Comparison of ENCODE assay signal across 16 mouse cellular contexts in the genomic region with DNA sequence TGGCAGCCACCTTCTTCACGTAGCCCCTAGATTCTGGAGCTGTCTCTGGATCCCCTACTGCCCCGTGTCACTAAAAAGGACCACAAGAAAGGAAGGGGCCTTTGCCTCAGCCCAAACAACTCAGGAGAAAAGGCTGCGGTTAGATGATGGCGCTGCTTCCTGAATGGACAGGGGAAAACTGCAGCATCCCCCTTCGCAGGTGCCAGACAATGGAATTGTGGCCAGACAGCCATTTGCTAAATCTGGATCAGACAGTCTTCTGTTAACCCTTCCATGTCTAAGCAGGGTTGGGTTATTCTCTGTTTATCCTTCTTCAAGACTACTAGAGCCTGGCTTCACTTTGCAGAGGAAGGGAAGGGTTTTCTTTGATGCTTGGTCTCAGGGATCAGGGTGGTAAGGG. TPM values are rescaled to one million over a fixed set of nuclear protein-coding genes. Genes with fewer than 3 reads are reported as not detected.
DNase-seq lines count a peak whose midpoint lies in the region; ATAC-seq lines count a peak whose summit lies in the region.
"Had no signal": no experiment of that assay in that cellular context is flagged by ENCODE, and none has a peak within 500 bp of the region (broad histone marks: within the 10 kb centered on the region; RNA-seq: fewer than 3 reads in every experiment).

No protein-coding gene starts in this region.

- H3K27ac ChIP-seq in hindbrain, embryonic 16.5 days (ENCODE audit: low read depth, low read length), result no peak overlapping the region
- H3K27ac ChIP-seq in hindbrain, embryonic 13.5 days, result no peak overlapping the region
- H3K27ac ChIP-seq in midbrain, embryonic 14.5 days (replicated peaks; ENCODE audit: low read depth, low read length), result no peak overlapping the region
- H3K27ac ChIP-seq in midbrain, embryonic 13.5 days, result no peak overlapping the region
- no peak overlapping the region for H3K27ac ChIP-seq in embryonic facial prominence, embryonic 10.5 days (replicated peaks)
- H3K27ac ChIP-seq: embryonic facial prominence, embryonic 12.5 days; limb, embryonic 12.5 days; liver, embryonic 12.5 days; midbrain, embryonic 12.5 days; stomach, postnatal 0 days had no signal

- peak overlapping the region; percentile 30; the same call in 1 of the 2 replicates for H3K4me2 ChIP-seq in hindbrain, embryonic 16.5 days (ENCODE audit: low read length)
- no peak overlapping the region for H3K4me2 ChIP-seq in hindbrain, embryonic 13.5 days
- no peak overlapping the region for H3K4me2 ChIP-seq in midbrain, embryonic 14.5 days (ENCODE audit: low read length)
- H3K4me2 ChIP-seq in midbrain, embryonic 13.5 days (replicated peaks), result no peak overlapping the region

- no peaks in the 10 kb centered on the region for H3K9me3 ChIP-seq in hindbrain, embryonic 16.5 days (ENCODE audit: control insufficient read depth, low read length)
- H3K9me3 ChIP-seq in hindbrain, embryonic 13.5 days, result no peaks in the 10 kb centered on the region
- no peaks in the 10 kb centered on the region for H3K9me3 ChIP-seq in midbrain, embryonic 14.5 days (ENCODE audit: control insufficient read depth, low read length)
- H3K9me3 ChIP-seq in midbrain, embryonic 13.5 days, result no peaks in the 10 kb centered on the region
- H3K9me3 ChIP-seq in embryonic facial prominence, embryonic 10.5 days, result no peaks in the 10 kb centered on the region
- H3K9me3 ChIP-seq: embryonic facial prominence, embryonic 12.5 days; limb, embryonic 12.5 days; liver, embryonic 12.5 days; midbrain, embryonic 12.5 days had no signal

- no peak for ATAC-seq in hindbrain, embryonic 16.5 days
- ATAC-seq in hindbrain, embryonic 13.5 days (ENCODE audit: low FRiP score), result no peak
- ATAC-seq in midbrain, embryonic 14.5 days (ENCODE audit: low FRiP score, low TSS enrichment), result no peak
- ATAC-seq in midbrain, embryonic 13.5 days, result no peak

- peak overlapping the region; percentile 5; the same call in 1 of the 2 replicates for H3K9ac ChIP-seq in hindbrain, embryonic 16.5 days (ENCODE audit: low read depth, low read length)
- H3K9ac ChIP-seq in hindbrain, embryonic 13.5 days, result no peak overlapping the region
- H3K9ac ChIP-seq in midbrain, embryonic 14.5 days (replicated peaks; ENCODE audit: low read length), result peak overlapping the region; percentile 27; the same call in 1 of the 2 replicates
- H3K9ac ChIP-seq in midbrain, embryonic 13.5 days (replicated peaks), result no peak overlapping the region; the same call in 1 of the 2 replicates
- H3K9ac ChIP-seq: liver, embryonic 12.5 days had no signal

- DNase-seq in cerebellum, postnatal 10 days, result peak; percentile 73 to 75
- DNase-seq in cerebellum, adult 8-10 months, result no peak
- no peak for DNase-seq in midbrain, embryonic 14.5 days
- no peak for DNase-seq in embryonic facial prominence, embryonic 10.5 days (ENCODE audit: low spot score)
- no peak for DNase-seq in liver

- H3K36me3 ChIP-seq in hindbrain, embryonic 16.5 days (ENCODE audit: control insufficient read depth, insufficient read depth, low read length), result peaks cover 8% of the 10 kb centered on the region; the same call in 1 of the 2 replicates
- peaks cover 68% of the 10 kb centered on the region for H3K36me3 ChIP-seq in hindbrain, embryonic 13.5 days
- H3K36me3 ChIP-seq in midbrain, embryonic 14.5 days (ENCODE audit: control insufficient read depth, insufficient read depth, low read length), result peaks cover 68% of the 10 kb centered on the region
- H3K36me3 ChIP-seq in midbrain, embryonic 13.5 days, result peaks cover 63% of the 10 kb centered on the region
- peaks cover 5% of the 10 kb centered on the region; the same call in 1 of the 2 replicates for H3K36me3 ChIP-seq in embryonic facial prominence, embryonic 10.5 days (replicated peaks)
- H3K36me3 ChIP-seq: embryonic facial prominence, embryonic 12.5 days; limb, embryonic 12.5 days; liver, embryonic 12.5 days had no signal

- peaks cover 17% of the 10 kb centered on the region for H3K4me1 ChIP-seq in hindbrain, embryonic 16.5 days (ENCODE audit: control insufficient read depth, insufficient read depth, low read depth, low read length)
- peaks cover 38% of the 10 kb centered on the region for H3K4me1 ChIP-seq in hindbrain, embryonic 13.5 days (replicated peaks)
- H3K4me1 ChIP-seq in midbrain, embryonic 14.5 days (ENCODE audit: control insufficient read depth, insufficient read depth, low read length), result peaks cover 11% of the 10 kb centered on the region; the same call in 1 of the 2 replicates
- peaks cover 36% of the 10 kb centered on the region for H3K4me1 ChIP-seq in midbrain, embryonic 13.5 days (replicated peaks)
- H3K4me1 ChIP-seq in embryonic facial prominence, embryonic 10.5 days, result peaks cover 53% of the 10 kb centered on the region

- peaks cover 24% of the 10 kb centered on the region for H3K27me3 ChIP-seq in hindbrain, embryonic 16.5 days (replicated peaks; ENCODE audit: control insufficient read depth, insufficient read depth, low read length)
- H3K27me3 ChIP-seq in hindbrain, embryonic 13.5 days, result peaks cover 55% of the 10 kb centered on the region
- peaks cover 36% of the 10 kb centered on the region for H3K27me3 ChIP-seq in midbrain, embryonic 14.5 days (ENCODE audit: control insufficient read depth, insufficient read depth, low read length)
- peaks cover 41% of the 10 kb centered on the region for H3K27me3 ChIP-seq in midbrain, embryonic 13.5 days
- H3K27me3 ChIP-seq in embryonic facial prominence, embryonic 10.5 days (replicated peaks; ENCODE audit: low read depth, poor library complexity, severe bottlenecking), result peaks cover 70% of the 10 kb centered on the region

- no peak overlapping the region for H3K4me3 ChIP-seq in hindbrain, embryonic 16.5 days (ENCODE audit: low read length)
- H3K4me3 ChIP-seq in hindbrain, embryonic 13.5 days, result no peak overlapping the region
- H3K4me3 ChIP-seq in midbrain, embryonic 14.5 days (replicated peaks; ENCODE audit: low read depth, low read length), result no peak overlapping the region
- no peak overlapping the region for H3K4me3 ChIP-seq in midbrain, embryonic 13.5 days (replicated peaks)
- 0 out of 2 replicates have a peak overlapping the region, but pooled peaks have one; percentile 55 for H3K4me3 ChIP-seq in embryonic facial prominence, embryonic 10.5 days

- 55% methylated on average over 5 of the region's 5 CpGs for WGBS in hindbrain, embryonic 16.5 days
- 64% methylated on average over 5 of the region's 5 CpGs for WGBS in hindbrain, embryonic 13.5 days
- 61% methylated on average over 5 of the region's 5 CpGs for WGBS in midbrain, embryonic 14.5 days
- WGBS in midbrain, embryonic 13.5 days, result 59% methylated on average over 5 of the region's 5 CpGs
- WGBS in embryonic facial prominence, embryonic 10.5 days, result 66% methylated on average over 5 of the region's 5 CpGs

RNA-seq across cellular contexts. Expression of gene 4933428G20Rik, which starts 30.8 kb away (rescaled TPM):
- 0.85 and 0.87 TPM in 2 replicates for polyA plus RNA-seq in hindbrain, embryonic 16.5 days (2015; fragmentation: Nextera tagmentation; extraction: Ambion mirVana)
- polyA plus RNA-seq in hindbrain, embryonic 13.5 days (2015; fragmentation: Nextera tagmentation; extraction: Ambion mirVana), result 0.96 and 1.2 TPM in 2 replicates
- 0.51 TPM in 1 of 2 replicates, not detected in the other for polyA plus RNA-seq in midbrain, embryonic 14.5 days (2014; fragmentation: Nextera tagmentation; extraction: Ambion mirVana)
- polyA plus RNA-seq in midbrain, embryonic 13.5 days (2015; fragmentation: Nextera tagmentation; extraction: Ambion mirVana), result 0.88 and 1.2 TPM in 2 replicates
- 0.35 and 0.54 TPM in 2 replicates for polyA plus RNA-seq in embryonic facial prominence, embryonic 10.5 days (2016; fragmentation: Nextera tagmentation; extraction: Ambion mirVana)
- polyA plus RNA-seq: erythroblast, embryonic 14.5 days; inflammation-experienced regulatory T-cells, adult 6 months; thymus, adult 2 months had no signal

RNA-seq across cellular contexts. Expression of gene Srcin1, which starts 45.0 kb away (rescaled TPM):
- polyA plus RNA-seq in hindbrain, embryonic 16.5 days (2015; fragmentation: Nextera tagmentation; extraction: Ambion mirVana), result 8.0 and 8.9 TPM in 2 replicates
- 6.0 and 7.0 TPM in 2 replicates for polyA plus RNA-seq in hindbrain, embryonic 13.5 days (2015; fragmentation: Nextera tagmentation; extraction: Ambion mirVana)
- polyA plus RNA-seq in midbrain, embryonic 14.5 days (2014; fragmentation: Nextera tagmentation; extraction: Ambion mirVana), result 9.6 and 15.1 TPM in 2 replicates
- 7.0 and 8.5 TPM in 2 replicates for polyA plus RNA-seq in midbrain, embryonic 13.5 days (2015; fragmentation: Nextera tagmentation; extraction: Ambion mirVana)
- 0.72 and 0.80 TPM in 2 replicates for polyA plus RNA-seq in embryonic facial prominence, embryonic 10.5 days (2016; fragmentation: Nextera tagmentation; extraction: Ambion mirVana)
- polyA plus RNA-seq: erythroblast, embryonic 14.5 days; inflammation-experienced regulatory T-cells, adult 6 months had no signal

Comparison
In these comparisons a context has a peak if more than half of its experiments do, and no peak if none do; other contexts are left out.
1. DNase-seq: peak in cerebellum, postnatal 10 days (2 of 2); none in cerebellum, adult 8-10 months (single experiment), midbrain, embryonic 14.5 days (single experiment), embryonic facial prominence, embryonic 10.5 days (single experiment) and liver (single experiment).
2. H3K9ac ChIP-seq: peak in hindbrain, embryonic 16.5 days (single experiment) and midbrain, embryonic 14.5 days (single experiment); none in hindbrain, embryonic 13.5 days (single experiment) and midbrain, embryonic 13.5 days (single experiment).